Mouse (Mus musculus): Measurements from ENCODE around the gene Them7. TPM values are rescaled to one million over a fixed set of nuclear protein-coding genes. Genes with fewer than 3 reads are reported as not detected.

Gene Them7
- 0.06 and 0.15 TPM in 2 replicates for polyA plus RNA-seq (2015; fragmentation: Nextera tagmentation; extraction: Ambion mirVana)

DNA sequence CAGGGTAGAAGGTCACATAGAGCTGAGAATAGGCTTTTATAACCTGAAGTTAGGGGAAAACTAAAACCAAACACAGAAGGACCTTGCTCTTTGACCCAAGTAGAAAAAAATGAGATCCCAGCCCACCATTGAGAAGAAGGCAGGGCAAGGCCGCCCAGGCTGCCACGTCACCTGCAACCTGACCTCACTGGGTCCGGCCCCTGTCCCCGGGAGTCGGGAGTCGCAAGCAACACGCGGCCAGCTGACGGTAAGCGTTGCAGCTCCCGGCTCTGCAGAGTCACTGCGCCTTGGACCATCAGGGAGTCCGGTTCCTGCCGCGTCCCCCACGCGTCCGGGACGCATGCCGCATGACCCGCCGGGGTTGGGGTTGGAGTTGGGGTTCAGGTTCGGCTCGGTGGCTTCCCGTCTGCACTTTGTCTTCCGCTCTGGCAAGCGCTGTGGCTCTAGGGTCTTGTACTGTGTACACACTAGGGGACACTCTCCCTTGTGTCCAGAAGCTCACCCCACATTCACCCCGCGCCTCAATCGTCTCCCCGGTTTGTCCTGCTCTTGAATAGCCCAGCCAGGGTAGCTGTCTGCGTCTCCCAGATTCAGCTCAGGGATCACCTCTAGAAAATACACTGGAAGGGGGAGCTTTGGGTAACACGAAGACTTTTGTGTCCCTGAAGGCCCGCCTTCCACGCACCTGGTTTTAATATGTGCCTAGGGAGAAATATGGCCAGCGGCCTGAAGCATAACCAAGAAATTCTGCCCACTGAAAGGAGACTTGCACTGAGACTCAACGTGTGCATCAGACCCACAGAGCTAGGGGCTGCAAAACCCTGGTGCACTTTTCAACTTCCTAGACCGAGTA is at the start of gene Them7:
Them7 (plus strand) TSS at position 187 of the 853 bp plus-strand sequence.
- H3K4me2 ChIP-seq (replicated peaks; ENCODE audit: low read depth), result peak within 1 kb of the TSS; percentile 59
- H3K9ac ChIP-seq (ENCODE audit: low read length), result 0 out of 2 replicates have a peak within 1 kb of the TSS, but pooled peaks have one; percentile 13
- H3K4me3 ChIP-seq (ENCODE audit: low read depth, low read length), result peak within 1 kb of the TSS; percentile 28
- H3K9me3 ChIP-seq (ENCODE audit: control insufficient read depth, low read length), result no peaks in the 10 kb centered on the region
- WGBS, result 10% methylated on average over 37 of the region's 38 CpGs
- ATAC-seq (ENCODE audit: low FRiP score, low TSS enrichment) (no peak), DNase-seq (ENCODE audit: low spot score) (peak; percentile 48)
- no peak within 1 kb of the TSS for H3K27ac ChIP-seq (replicated peaks)
- TF ChIP-seq CTCF (IDR thresholded peaks at IDR 0.05; ENCODE audit: low read depth), result no peak
- no peak for TF ChIP-seq EP300 (optimal IDR thresholded peaks at IDR 0.05)
- no peaks in the 10 kb centered on the region for H3K27me3 ChIP-seq (ENCODE audit: control insufficient read depth, insufficient read depth, low read length)
- no peaks in the 10 kb centered on the region for H3K36me3 ChIP-seq (ENCODE audit: control insufficient read depth, insufficient read depth, low read length)
- no peaks in the 10 kb centered on the region for H3K4me1 ChIP-seq (replicated peaks; ENCODE audit: control insufficient read depth, insufficient read depth)

DNA sequence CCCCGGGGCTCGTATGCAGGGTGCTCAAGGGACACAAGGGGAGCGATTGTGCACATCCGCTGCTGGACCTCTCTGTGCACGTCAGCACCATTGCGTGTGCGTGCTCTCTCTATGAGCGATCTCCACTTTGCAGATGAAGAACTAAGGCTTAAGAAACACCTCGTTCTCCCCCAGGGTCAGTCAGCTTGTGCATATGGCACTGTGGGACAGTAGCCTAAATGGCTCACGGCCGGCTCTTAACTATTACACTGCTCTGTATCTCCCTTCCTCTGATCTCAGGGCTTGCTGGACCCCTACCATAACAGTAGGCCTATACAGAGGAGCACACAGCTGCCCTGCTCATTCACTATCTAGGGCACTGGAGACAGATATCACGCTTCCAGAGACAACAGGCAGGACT is 45.2 kb upstream of the Them7 start:
- H3K4me3 ChIP-seq (ENCODE audit: low read depth, low read length), result no peak overlapping the region
- TF ChIP-seq EP300 (optimal IDR thresholded peaks at IDR 0.05) (no peak), CTCF (IDR thresholded peaks at IDR 0.05; ENCODE audit: low read depth) (no peak)
- H3K9ac ChIP-seq (ENCODE audit: low read length), result no peak overlapping the region
- DNase-seq (ENCODE audit: low spot score), result no peak
- 87% methylated on average over 12 of the region's 12 CpGs for WGBS
- H3K4me2 ChIP-seq (replicated peaks; ENCODE audit: low read depth), result no peak overlapping the region
- H3K9me3 ChIP-seq (ENCODE audit: control insufficient read depth, low read length), result no peaks in the 10 kb centered on the region
- H3K4me1 ChIP-seq (replicated peaks; ENCODE audit: control insufficient read depth, insufficient read depth), result no peaks in the 10 kb centered on the region
- H3K27ac ChIP-seq (replicated peaks), result no peak overlapping the region
- no peaks in the 10 kb centered on the region for H3K36me3 ChIP-seq (ENCODE audit: control insufficient read depth, insufficient read depth, low read length)
- H3K27me3 ChIP-seq (ENCODE audit: control insufficient read depth, insufficient read depth, low read length), result no peaks in the 10 kb centered on the region
- no peak for ATAC-seq (ENCODE audit: low FRiP score, low TSS enrichment)

DNA sequence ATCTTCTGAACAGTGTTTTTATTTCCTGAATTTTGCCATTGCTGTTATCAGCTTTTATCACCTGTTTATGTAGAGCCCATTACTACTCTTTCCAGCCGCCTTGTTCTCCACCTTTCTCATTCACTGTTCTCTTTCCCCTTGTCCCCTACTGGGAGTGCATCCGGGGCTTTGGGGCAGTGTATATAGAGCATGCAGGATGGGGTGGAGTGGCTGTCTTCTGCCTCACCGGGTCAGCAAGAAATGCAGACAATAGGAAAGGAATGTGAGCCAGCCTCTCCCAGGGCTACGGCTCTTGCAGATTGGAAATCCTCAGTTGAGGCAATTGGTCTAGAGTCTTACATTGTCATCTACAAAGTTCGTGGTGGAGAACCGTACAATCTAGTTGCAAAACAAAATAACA is 41.6 kb upstream of the Them7 start:
- no peak for ATAC-seq (ENCODE audit: low FRiP score, low TSS enrichment)
- H3K27me3 ChIP-seq (ENCODE audit: control insufficient read depth, insufficient read depth, low read length), result no peaks in the 10 kb centered on the region
- no peaks in the 10 kb centered on the region for H3K9me3 ChIP-seq (ENCODE audit: control insufficient read depth, low read length)
- H3K36me3 ChIP-seq (ENCODE audit: control insufficient read depth, insufficient read depth, low read length), result no peaks in the 10 kb centered on the region
- H3K9ac ChIP-seq (ENCODE audit: low read length), result no peak overlapping the region
- no peak overlapping the region for H3K4me2 ChIP-seq (replicated peaks; ENCODE audit: low read depth)
- no peak overlapping the region for H3K27ac ChIP-seq (replicated peaks)
- WGBS, result 26% methylated on average over 6 of the region's 6 CpGs
- no peaks in the 10 kb centered on the region for H3K4me1 ChIP-seq (replicated peaks; ENCODE audit: control insufficient read depth, insufficient read depth)
- H3K4me3 ChIP-seq (ENCODE audit: low read depth, low read length), result no peak overlapping the region
- no peak for DNase-seq (ENCODE audit: low spot score)
- TF ChIP-seq EP300 (optimal IDR thresholded peaks at IDR 0.05) (no peak), CTCF (IDR thresholded peaks at IDR 0.05; ENCODE audit: low read depth) (no peak)

DNA sequence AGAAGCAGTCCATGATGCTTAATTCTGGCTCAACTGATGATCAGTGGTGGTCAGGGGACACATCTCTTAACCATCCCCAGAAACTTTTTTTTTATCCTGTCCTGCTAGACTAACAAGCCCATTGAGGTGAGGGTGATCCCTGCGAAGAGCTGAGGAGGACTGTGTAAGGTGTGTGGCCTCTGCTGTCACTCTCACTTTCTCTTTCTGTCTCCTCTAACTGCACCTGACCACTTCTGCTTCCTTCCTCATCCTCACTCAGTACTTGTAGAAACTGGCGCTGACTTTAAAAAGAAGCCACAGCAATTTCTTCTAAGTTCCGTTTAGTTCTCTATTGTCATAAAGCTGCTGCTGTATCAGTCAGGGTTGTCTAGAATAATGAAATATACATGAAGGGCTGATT is 39.0 kb upstream of the Them7 start:
- Histone ChIP-seq H3K4me3 (ENCODE audit: low read depth, low read length) (no peak overlapping the region), H3K9ac (ENCODE audit: low read length) (no peak overlapping the region), H3K4me2 (replicated peaks; ENCODE audit: low read depth) (no peak overlapping the region), H3K27ac (replicated peaks) (no peak overlapping the region), H3K9me3 (ENCODE audit: control insufficient read depth, low read length) (no peaks in the 10 kb centered on the region), H3K4me1 (replicated peaks; ENCODE audit: control insufficient read depth, insufficient read depth) (no peaks in the 10 kb centered on the region), H3K27me3 (ENCODE audit: control insufficient read depth, insufficient read depth, low read length) (no peaks in the 10 kb centered on the region), H3K36me3 (ENCODE audit: control insufficient read depth, insufficient read depth, low read length) (no peaks in the 10 kb centered on the region)
- no peak for TF ChIP-seq EP300 (optimal IDR thresholded peaks at IDR 0.05)
- TF ChIP-seq CTCF (IDR thresholded peaks at IDR 0.05; ENCODE audit: low read depth), result no peak
- WGBS, result 85% methylated on average over 3 of the region's 3 CpGs
- ATAC-seq (ENCODE audit: low FRiP score, low TSS enrichment), result no peak
- DNase-seq (ENCODE audit: low spot score), result no peak

DNA sequence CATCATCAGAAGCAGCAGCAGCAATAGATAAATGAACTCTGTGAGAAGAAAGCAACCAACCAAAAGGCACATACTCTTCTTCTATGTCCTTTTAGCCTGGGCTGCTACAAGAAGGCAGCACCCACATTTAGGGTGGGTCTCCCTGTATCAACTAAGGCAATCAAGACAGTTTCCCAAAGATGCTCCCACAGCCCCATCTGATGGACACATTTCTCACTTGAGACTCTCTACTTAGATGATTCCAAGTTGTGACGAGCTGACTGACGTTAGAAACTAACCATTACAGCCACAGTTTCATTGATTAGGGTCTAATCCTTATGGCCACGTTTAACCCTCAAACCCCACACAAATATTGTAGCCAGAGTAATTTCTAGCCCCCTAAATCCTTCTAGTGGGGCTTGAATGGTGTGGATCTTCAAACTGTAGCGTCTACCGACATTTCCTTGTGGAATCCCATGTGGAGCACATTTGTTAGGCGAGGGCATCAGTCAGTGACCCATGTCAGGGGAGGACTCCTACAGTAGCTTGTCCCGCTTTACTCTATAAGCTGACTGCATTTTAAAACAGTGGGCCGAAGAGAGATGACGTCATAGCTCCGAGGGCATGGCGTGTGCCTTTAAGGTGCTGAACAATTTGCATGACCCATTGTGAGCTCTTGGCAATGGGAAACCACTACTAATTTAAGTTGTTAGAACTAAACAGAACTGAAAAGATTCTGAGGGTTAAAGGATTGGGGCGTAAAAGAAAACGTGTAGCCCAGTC is 38.2 kb upstream of the Them7 start:
- ATAC-seq (ENCODE audit: low FRiP score, low TSS enrichment), result no peak
- 78% methylated on average over 13 of the region's 13 CpGs for WGBS

More for the DNA sequence above, 38.2 kb upstream of the Them7 start:
- H3K36me3 ChIP-seq (ENCODE audit: control insufficient read depth, insufficient read depth, low read length), result no peaks in the 10 kb centered on the region
- no peak overlapping the region for H3K9ac ChIP-seq (ENCODE audit: low read length)
- H3K4me2 ChIP-seq (replicated peaks; ENCODE audit: low read depth), result no peak overlapping the region
- peak; percentile 19; the same call in 1 of the 2 replicates for TF ChIP-seq CTCF (IDR thresholded peaks at IDR 0.05; ENCODE audit: low read depth)
- TF ChIP-seq EP300 (optimal IDR thresholded peaks at IDR 0.05), result no peak
- DNase-seq (ENCODE audit: low spot score), result no peak
- no peak overlapping the region for H3K27ac ChIP-seq (replicated peaks)
- H3K27me3 ChIP-seq (ENCODE audit: control insufficient read depth, insufficient read depth, low read length), result no peaks in the 10 kb centered on the region
- no peak overlapping the region for H3K4me3 ChIP-seq (ENCODE audit: low read depth, low read length)
- H3K9me3 ChIP-seq (ENCODE audit: control insufficient read depth, low read length), result no peaks in the 10 kb centered on the region
- no peaks in the 10 kb centered on the region for H3K4me1 ChIP-seq (replicated peaks; ENCODE audit: control insufficient read depth, insufficient read depth)

Measured in stomach, postnatal 0 days (tissue).